Mouse (Mus musculus): ENCODE results near the gene Ebpl. TPM values are rescaled to one million over a fixed set of nuclear protein-coding genes. Genes with fewer than 3 reads are reported as not detected.

Gene Ebpl
- total RNA-seq (2017): 3.8 and 6.6 TPM in 2 replicates

- peak; percentile 96 for ATAC-seq (replicated peaks in 1 of 2; ENCODE audit: insufficient read depth in 1 of 2, low FRiP score in 2 of 2, low TSS enrichment in 1 of 2, low read depth in 1 of 2, poor library complexity in 2 of 2, severe bottlenecking in 2 of 2)
Measured at GRCm38 (mm10) chr14:61360131-61360980, at the start of gene Ebpl. Gene Ebpl (minus strand): TSS chr14:61360439.

GRCm38 (mm10) chr14:61410020-61410419 is 49.8 kb upstream of the Ebpl start:
- no peak; a peak in 1 of 4 replicates for ATAC-seq (replicated peaks in 1 of 2; ENCODE audit: insufficient read depth in 1 of 2, low FRiP score in 2 of 2, low TSS enrichment in 1 of 2, low read depth in 1 of 2, poor library complexity in 2 of 2, severe bottlenecking in 2 of 2)

GRCm38 (mm10) chr14:61407055-61407454 is 46.8 kb upstream of the Ebpl start:
- ATAC-seq (replicated peaks in 1 of 2; ENCODE audit: insufficient read depth in 1 of 2, low FRiP score in 2 of 2, low TSS enrichment in 1 of 2, low read depth in 1 of 2, poor library complexity in 2 of 2, severe bottlenecking in 2 of 2): no peak

- no peak for ATAC-seq (replicated peaks in 1 of 2; ENCODE audit: insufficient read depth in 1 of 2, low FRiP score in 2 of 2, low TSS enrichment in 1 of 2, low read depth in 1 of 2, poor library complexity in 2 of 2, severe bottlenecking in 2 of 2)
Measured at GRCm38 (mm10) chr14:61405761-61406160, 45.5 kb upstream of the Ebpl start.

- ATAC-seq (replicated peaks in 1 of 2; ENCODE audit: insufficient read depth in 1 of 2, low FRiP score in 2 of 2, low TSS enrichment in 1 of 2, low read depth in 1 of 2, poor library complexity in 2 of 2, severe bottlenecking in 2 of 2): no peak
Measured at GRCm38 (mm10) chr14:61404941-61405340, 44.7 kb upstream of the Ebpl start.

GRCm38 (mm10) chr14:61394745-61395144 is 34.5 kb upstream of the Ebpl start:
- no peak for ATAC-seq (replicated peaks in 1 of 2; ENCODE audit: insufficient read depth in 1 of 2, low FRiP score in 2 of 2, low TSS enrichment in 1 of 2, low read depth in 1 of 2, poor library complexity in 2 of 2, severe bottlenecking in 2 of 2)

GRCm38 (mm10) chr14:61390586-61390985 is 30.3 kb upstream of the Ebpl start:
- no peak for ATAC-seq (replicated peaks in 1 of 2; ENCODE audit: insufficient read depth in 1 of 2, low FRiP score in 2 of 2, low TSS enrichment in 1 of 2, low read depth in 1 of 2, poor library complexity in 2 of 2, severe bottlenecking in 2 of 2)

GRCm38 (mm10) chr14:61367290-61367689 is 7.1 kb upstream of the Ebpl start:
- ATAC-seq (replicated peaks in 1 of 2; ENCODE audit: insufficient read depth in 1 of 2, low FRiP score in 2 of 2, low TSS enrichment in 1 of 2, low read depth in 1 of 2, poor library complexity in 2 of 2, severe bottlenecking in 2 of 2): no peak

- no peak for ATAC-seq (replicated peaks in 1 of 2; ENCODE audit: insufficient read depth in 1 of 2, low FRiP score in 2 of 2, low TSS enrichment in 1 of 2, low read depth in 1 of 2, poor library complexity in 2 of 2, severe bottlenecking in 2 of 2)
Measured at GRCm38 (mm10) chr14:61364656-61365055, 4.4 kb upstream of the Ebpl start.

- no peak for ATAC-seq (replicated peaks in 1 of 2; ENCODE audit: insufficient read depth in 1 of 2, low FRiP score in 2 of 2, low TSS enrichment in 1 of 2, low read depth in 1 of 2, poor library complexity in 2 of 2, severe bottlenecking in 2 of 2)
Measured at GRCm38 (mm10) chr14:61363734-61364133, 3.5 kb upstream of the Ebpl start.

- no peak for ATAC-seq (replicated peaks in 1 of 2; ENCODE audit: insufficient read depth in 1 of 2, low FRiP score in 2 of 2, low TSS enrichment in 1 of 2, low read depth in 1 of 2, poor library complexity in 2 of 2, severe bottlenecking in 2 of 2)
Measured at GRCm38 (mm10) chr14:61362268-61362667, 2.0 kb upstream of the Ebpl start.

GRCm38 (mm10) chr14:61360981-61361511 is 807 bp upstream of the Ebpl start:
- ATAC-seq (replicated peaks in 1 of 2; ENCODE audit: insufficient read depth in 1 of 2, low FRiP score in 2 of 2, low TSS enrichment in 1 of 2, low read depth in 1 of 2, poor library complexity in 2 of 2, severe bottlenecking in 2 of 2): no peak

GRCm38 (mm10) chr14:61354251-61355235 is 5.7 kb downstream of the Ebpl start:
- ATAC-seq (replicated peaks in 1 of 2; ENCODE audit: insufficient read depth in 1 of 2, low FRiP score in 2 of 2, low TSS enrichment in 1 of 2, low read depth in 1 of 2, poor library complexity in 2 of 2, severe bottlenecking in 2 of 2): no peak

- no peak for ATAC-seq (replicated peaks in 1 of 2; ENCODE audit: insufficient read depth in 1 of 2, low FRiP score in 2 of 2, low TSS enrichment in 1 of 2, low read depth in 1 of 2, poor library complexity in 2 of 2, severe bottlenecking in 2 of 2)
Measured at GRCm38 (mm10) chr14:61350808-61351207, 9.4 kb downstream of the Ebpl start.

GRCm38 (mm10) chr14:61349876-61350275 is 10.4 kb downstream of the Ebpl start:
- ATAC-seq (replicated peaks in 1 of 2; ENCODE audit: insufficient read depth in 1 of 2, low FRiP score in 2 of 2, low TSS enrichment in 1 of 2, low read depth in 1 of 2, poor library complexity in 2 of 2, severe bottlenecking in 2 of 2): no peak

- ATAC-seq (replicated peaks in 1 of 2; ENCODE audit: insufficient read depth in 1 of 2, low FRiP score in 2 of 2, low TSS enrichment in 1 of 2, low read depth in 1 of 2, poor library complexity in 2 of 2, severe bottlenecking in 2 of 2): no peak
Measured at GRCm38 (mm10) chr14:61346827-61347698, 13.2 kb downstream of the Ebpl start.

- no peak for ATAC-seq (replicated peaks in 1 of 2; ENCODE audit: insufficient read depth in 1 of 2, low FRiP score in 2 of 2, low TSS enrichment in 1 of 2, low read depth in 1 of 2, poor library complexity in 2 of 2, severe bottlenecking in 2 of 2)
Measured at GRCm38 (mm10) chr14:61344590-61344989, 15.6 kb downstream of the Ebpl start.

All from hematopoietic stem cell, adult 5-6 weeks (primary cell).